ENCODE assay signal across 21 mouse cellular contexts in the genomic region with DNA sequence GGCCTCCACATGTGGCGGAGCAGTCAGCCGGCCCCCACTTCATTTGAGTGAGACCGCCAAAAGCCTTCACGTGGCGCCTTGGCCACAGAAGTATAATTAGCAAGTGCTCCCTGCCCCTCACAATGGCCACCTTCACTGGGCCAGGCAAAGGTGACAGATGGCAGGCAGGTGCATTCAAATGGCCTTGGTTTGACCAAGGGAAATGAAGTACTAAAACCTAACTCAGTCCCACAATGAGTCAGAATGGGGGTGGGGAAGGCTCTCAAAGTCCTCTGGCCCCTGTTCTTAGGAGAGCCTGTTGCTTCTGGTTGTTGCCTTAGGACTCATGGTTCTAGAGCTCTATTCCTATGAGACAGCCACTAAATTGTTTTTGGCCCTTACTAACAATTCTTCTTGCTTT.
A peak's percentile ranks its signal among the peaks of the same experiment; 100 is the strongest.
DNase-seq lines count a peak whose midpoint lies in the region; ATAC-seq and TF ChIP-seq lines count a peak whose summit lies in the region.
"Had no signal": no experiment of that assay in that cellular context is flagged by ENCODE, and none has a peak within 500 bp of the region (broad histone marks: within the 10 kb centered on the region; RNA-seq: fewer than 3 reads in every experiment).

No protein-coding gene starts in this region.

- no peak for TF ChIP-seq CTCF in gastrocnemius, adult 2 months (IDR thresholded peaks at IDR 0.05)
- TF ChIP-seq CTCF in bone marrow macrophage, adult 2 months (IDR thresholded peaks at IDR 0.05; ENCODE audit: low read depth, low read length): no peak

- DNase-seq in gastrocnemius, adult 2 months: no peak
- DNase-seq in gastrocnemius, postnatal 36 days: no peak
- peak; percentile 87 for DNase-seq in cerebellum, adult 9-11 months
- no peak for DNase-seq in spleen, adult 18-20 months
- DNase-seq in ovary, postnatal 10 days (ENCODE audit: low spot score): no peak
- DNase-seq: heart, postnatal 36 days; kidney, adult 8-10 months; kidney, postnatal 4 days; layer of hippocampus, postnatal 36 days; lung, postnatal 14 days; right cerebral cortex, adult 18-20 months; thymus, postnatal 36 days had no signal

- TF ChIP-seq POLR2A in bone marrow macrophage, adult 2 months (IDR thresholded peaks at IDR 0.05; ENCODE audit: borderline replicate concordance, low read depth, low read length): no peak

- H3K36me3 ChIP-seq in macrophage (ENCODE audit: inconsistent target): no peaks in the 10 kb centered on the region
- H3K36me3 ChIP-seq: forebrain, embryonic 12.5 days; limb, embryonic 12.5 days; liver, embryonic 15.5 days had no signal

- H3K79me2 ChIP-seq in macrophage (ENCODE audit: inconsistent target): no peaks in the 10 kb centered on the region

- WGBS in macrophage (ENCODE audit: missing documents): 83% methylated on average over 5 of the region's 5 CpGs

- peaks cover 30% of the 10 kb centered on the region for H3K4me1 ChIP-seq in bone marrow macrophage, adult 2 months (ENCODE audit: control insufficient read depth, insufficient read depth, low read length)

- H3K27ac ChIP-seq in gastrocnemius, adult 2 months: peak overlapping the region; percentile 54; the same call in 1 of the 2 replicates
- H3K27ac ChIP-seq in bone marrow macrophage, adult 2 months (ENCODE audit: insufficient read depth, low read depth, low read length): peak overlapping the region; percentile 48; the same call in 1 of the 2 replicates
- peak overlapping the region; percentile 93 for H3K27ac ChIP-seq in macrophage
- H3K27ac ChIP-seq: forebrain, embryonic 12.5 days; heart, adult 2 months; hindbrain, postnatal 0 days; limb, embryonic 12.5 days; liver, embryonic 15.5 days had no signal

- intact Hi-C loops in gastrocnemius, adult 2 months (cut with DNase I): no loop called here
- intact Hi-C loops in gastrocnemius, postnatal 36 days (cut with DNase I): no loop called here

- no peak for ATAC-seq in granulocyte monocyte progenitor cell, adult 5-6 weeks (replicated peaks; ENCODE audit: poor library complexity, severe bottlenecking)
- ATAC-seq: CD4-positive, CD25-positive, alpha-beta regulatory T cell, adult 4 months; hindbrain, postnatal 0 days had no signal

- no peak overlapping the region for H3K4me3 ChIP-seq in gastrocnemius, adult 2 months
- no peak overlapping the region for H3K4me3 ChIP-seq in bone marrow macrophage, adult 2 months (ENCODE audit: insufficient read depth, low read length)
- no peak overlapping the region for H3K4me3 ChIP-seq in macrophage (ENCODE audit: inconsistent target)
- H3K4me3 ChIP-seq: forebrain, embryonic 12.5 days; heart, adult 2 months; limb, embryonic 12.5 days; liver, embryonic 15.5 days had no signal
